Mouse (Mus musculus) left cerebral cortex, adult 18-20 months (tissue): Measurements from ENCODE around the gene Pitpnm3. TPM values are rescaled to one million over a fixed set of nuclear protein-coding genes. Genes with fewer than 3 reads are reported as not detected.

Source experiments
- DNase-seq, 2 experiments: peaks; one replicate each; pipeline ENCODE4 v3.0.0; 2021 to 2022; ENCODE audit warnings: low spot score in 2 of 2, mixed read lengths in 1 of 2
- total RNA-seq, 2 experiments: library from RNA; stranded (reverse); gene quantifications; 2 replicates each; pipeline ENCODE4 v1.2.3; 2021

Gene Pitpnm3
- total RNA-seq, 2 experiments from 2014 or later, result 80.5 to 83.2 TPM

GRCm38 (mm10) chr11:72024193-72024781 lies 111.3 kb downstream of the Pitpnm3 start:
- peak; percentile 64 to 72 for DNase-seq

- DNase-seq, result no peak
Observed at GRCm38 (mm10) chr11:72023581-72023980, 112.0 kb downstream of the Pitpnm3 start.

- DNase-seq, result no peak
Observed at GRCm38 (mm10) chr11:72022827-72023226, 112.8 kb downstream of the Pitpnm3 start.

GRCm38 (mm10) chr11:72021015-72021414 lies 114.6 kb downstream of the Pitpnm3 start:
- DNase-seq, result no peak

- DNase-seq, result no peak
Observed at GRCm38 (mm10) chr11:72017253-72017601, 118.4 kb downstream of the Pitpnm3 start.

- DNase-seq, result no peak
Observed at GRCm38 (mm10) chr11:72016518-72017252, 118.9 kb downstream of the Pitpnm3 start.

GRCm38 (mm10) chr11:72014674-72015073 lies 120.9 kb downstream of the Pitpnm3 start:
- no peak for DNase-seq

- no peak for DNase-seq
Observed at GRCm38 (mm10) chr11:72011955-72012354, 123.6 kb downstream of the Pitpnm3 start.

- no peak for DNase-seq
Observed at GRCm38 (mm10) chr11:72010940-72011722, 124.4 kb downstream of the Pitpnm3 start.

- DNase-seq, result no peak
Observed at GRCm38 (mm10) chr11:72010367-72010766, 125.2 kb downstream of the Pitpnm3 start.

- no peak for DNase-seq
Observed at GRCm38 (mm10) chr11:72005547-72005946, 130.0 kb downstream of the Pitpnm3 start.

GRCm38 (mm10) chr11:72003171-72003570 lies 132.4 kb downstream of the Pitpnm3 start:
- no peak for DNase-seq

GRCm38 (mm10) chr11:72002138-72002853 lies 133.3 kb downstream of the Pitpnm3 start:
- DNase-seq, result peak in 1 of 2 experiments; percentile 40

GRCm38 (mm10) chr11:72000194-72000593 lies 135.4 kb downstream of the Pitpnm3 start:
- DNase-seq, result no peak

Other genes starting within 250 kb of the Pitpnm3 start
- not detected for gene Aipl1, start 98.3 kb downstream of the Pitpnm3 start, total RNA-seq
- gene Pimreg, start 93.7 kb downstream of the Pitpnm3 start, total RNA-seq, result not detected
- 10 to 100 TPM; 12.2 to 13.0 TPM for gene Gm43951, start 71.1 kb upstream of the Pitpnm3 start, total RNA-seq
- 10 to 100 TPM; 33.8 to 34.3 TPM for gene 4933427D14Rik, start 71.7 kb upstream of the Pitpnm3 start, total RNA-seq
- 10 to 100 TPM; 35.1 to 38.0 TPM for gene Txndc17, start 71.8 kb upstream of the Pitpnm3 start, total RNA-seq
- 10 to 100 TPM; 15.3 to 16.1 TPM for gene Med31, start 79.8 kb upstream of the Pitpnm3 start, total RNA-seq
- 10 to 100 TPM; 13.0 to 17.9 TPM for gene Slc13a5, start 131.4 kb upstream of the Pitpnm3 start, total RNA-seq
- 1 to 10 TPM; 7.5 to 7.6 TPM for gene Xaf1, start 165.9 kb upstream of the Pitpnm3 start, total RNA-seq
- gene Fbxo39, start 178.7 kb upstream of the Pitpnm3 start, total RNA-seq, result not detected
- gene Tekt1, start 226.7 kb upstream of the Pitpnm3 start, total RNA-seq, result 1 to 10 TPM; 2.4 to 3.1 TPM